Comparison of ENCODE assay signal across 30 mouse cellular contexts in the genomic region with DNA sequence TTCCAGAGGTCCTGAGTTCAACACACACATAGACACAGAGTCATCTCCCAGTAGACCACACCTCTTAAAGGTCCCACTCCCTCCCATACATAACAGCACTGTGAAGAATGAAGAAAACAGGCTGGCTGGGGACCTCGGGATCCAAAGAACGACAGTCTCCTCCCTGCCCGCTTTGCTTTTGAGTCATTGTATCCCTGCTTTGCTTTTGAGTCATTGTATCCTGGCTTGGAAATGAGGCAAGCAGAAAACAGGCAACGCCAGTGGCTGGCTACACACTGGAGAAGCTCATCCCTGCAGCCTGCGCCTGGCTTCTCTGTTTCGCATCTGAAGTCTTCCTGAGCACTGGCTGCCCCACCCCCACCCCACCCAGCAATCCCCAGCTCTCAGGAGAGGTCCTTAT. TPM values are rescaled to one million over a fixed set of nuclear protein-coding genes. Genes with fewer than 3 reads are reported as not detected.
A peak's percentile ranks its signal among the peaks of the same experiment; 100 is the strongest.
DNase-seq lines count a peak whose midpoint lies in the region; ATAC-seq lines count a peak whose summit lies in the region.
"Had no signal": no experiment of that assay in that cellular context is flagged by ENCODE, and none has a peak within 500 bp of the region (broad histone marks: within the 10 kb centered on the region; RNA-seq: fewer than 3 reads in every experiment).

No protein-coding gene starts in this region.

- H3K27ac ChIP-seq in hindbrain, embryonic 10.5 days, result peak overlapping the region; percentile 47; the same call in 1 of the 2 replicates
- no peak overlapping the region for H3K27ac ChIP-seq in hindbrain, embryonic 14.5 days
- H3K27ac ChIP-seq: embryonic facial prominence, embryonic 10.5 days; embryonic facial prominence, embryonic 13.5 days; forebrain, embryonic 10.5 days; forebrain, embryonic 13.5 days; heart, embryonic 15.5 days; hindbrain, embryonic 15.5 days had no signal

- no peaks in the 10 kb centered on the region for H3K27me3 ChIP-seq in hindbrain, embryonic 10.5 days (ENCODE audit: insufficient read depth, poor library complexity, severe bottlenecking)
- no peaks in the 10 kb centered on the region for H3K27me3 ChIP-seq in hindbrain, embryonic 14.5 days (ENCODE audit: control insufficient read depth, insufficient read depth, low read length)
- H3K27me3 ChIP-seq: CH12.LX; embryonic facial prominence, embryonic 13.5 days; forebrain, embryonic 13.5 days; heart, embryonic 12.5 days; heart, embryonic 15.5 days; hindbrain, embryonic 15.5 days had no signal

- no peak overlapping the region for H3K9ac ChIP-seq in hindbrain, embryonic 14.5 days
- H3K9ac ChIP-seq: embryonic facial prominence, embryonic 13.5 days; forebrain, embryonic 13.5 days; heart, embryonic 12.5 days; heart, embryonic 15.5 days; hindbrain, embryonic 15.5 days had no signal

- H3K4me1 ChIP-seq in hindbrain, embryonic 10.5 days (replicated peaks), result no peaks in the 10 kb centered on the region
- H3K4me1 ChIP-seq in hindbrain, embryonic 14.5 days (replicated peaks; ENCODE audit: control insufficient read depth, insufficient read depth, low read length), result no peaks in the 10 kb centered on the region
- H3K4me1 ChIP-seq: embryonic facial prominence, embryonic 10.5 days; embryonic facial prominence, embryonic 13.5 days; forebrain, embryonic 10.5 days; forebrain, embryonic 13.5 days; heart, embryonic 12.5 days; heart, embryonic 15.5 days; hindbrain, embryonic 15.5 days had no signal

- peaks cover 16% of the 10 kb centered on the region for H3K9me3 ChIP-seq in hindbrain, embryonic 10.5 days
- H3K9me3 ChIP-seq in hindbrain, embryonic 14.5 days (ENCODE audit: control insufficient read depth, low read length), result peaks cover 3% of the 10 kb centered on the region; the same call in 1 of the 2 replicates
- H3K9me3 ChIP-seq: hindbrain, embryonic 15.5 days had no signal

- no peak overlapping the region for H3K4me2 ChIP-seq in hindbrain, embryonic 14.5 days (replicated peaks)
- H3K4me2 ChIP-seq: embryonic facial prominence, embryonic 13.5 days; forebrain, embryonic 13.5 days; heart, embryonic 12.5 days; heart, embryonic 15.5 days; hindbrain, embryonic 15.5 days had no signal

- H3K36me3 ChIP-seq in hindbrain, embryonic 10.5 days, result peaks cover 19% of the 10 kb centered on the region
- H3K36me3 ChIP-seq in hindbrain, embryonic 14.5 days (replicated peaks; ENCODE audit: control insufficient read depth, insufficient read depth), result 0 out of 2 replicates have a peak, but pooled peaks cover 6% of the 10 kb centered on the region

- H3K4me3 ChIP-seq in hindbrain, embryonic 10.5 days, result no peak overlapping the region
- H3K4me3 ChIP-seq in hindbrain, embryonic 14.5 days (replicated peaks; ENCODE audit: low read length), result no peak overlapping the region
- H3K4me3 ChIP-seq: embryonic facial prominence, embryonic 10.5 days; embryonic facial prominence, embryonic 13.5 days; erythroblast, embryonic 14.5 days; forebrain, embryonic 10.5 days; forebrain, embryonic 13.5 days; heart, embryonic 12.5 days; heart, embryonic 15.5 days; hindbrain, embryonic 15.5 days had no signal

- DNase-seq in adrenal gland, postnatal 14 days, result peak; percentile 37
- no peak for DNase-seq in adrenal gland, adult 8-10 months
- DNase-seq in hindbrain, embryonic 10.5 days (ENCODE audit: low spot score), result no peak
- DNase-seq in hindbrain, embryonic 14.5 days (ENCODE audit: low spot score), result no peak
- peak; percentile 70 for DNase-seq in 3T3-L1 (ENCODE audit: low read depth, low spot score)
- DNase-seq in fibroblast of lung, adult 2 months (ENCODE audit: low read depth), result peak; percentile 17
- DNase-seq in spleen, postnatal 10 days (ENCODE audit: low spot score in 2 of 2), result no peak
- no peak for DNase-seq in cerebellum, adult 9-11 months
- DNase-seq: B cell, adult 2 months; cerebellum, adult 11 months; cerebellum, adult 2 months; cerebellum, postnatal 10 days; cerebellum, postnatal 36 days; embryo, embryonic 11 days; gastrocnemius, postnatal 10 days; gastrocnemius, postnatal 36 days; heart, postnatal 10 days; heart, postnatal 36 days; kidney, adult 11 months; kidney, adult 8-10 months had no signal

- ATAC-seq in hindbrain, embryonic 14.5 days (ENCODE audit: low FRiP score), result no peak
- ATAC-seq: forebrain, embryonic 13.5 days; forebrain, embryonic 16.5 days had no signal

- WGBS in hindbrain, embryonic 10.5 days, result 23% methylated on average over 6 of the region's 6 CpGs
- WGBS in hindbrain, embryonic 14.5 days, result 21% methylated on average over 6 of the region's 6 CpGs

RNA-seq across cellular contexts. Expression of gene Polr1d, which starts 40.2 kb away (rescaled TPM):
- 137 and 144 TPM in 2 replicates for total RNA-seq in adrenal gland, postnatal 14 days (2021)
- 100 to 1,000 TPM in 2 of 4 experiments, 10 to 100 TPM in 2; 96.7 to 117 (median 108) TPM for total RNA-seq in adrenal gland, adult 8-10 months (2022)
- polyA plus RNA-seq in hindbrain, embryonic 10.5 days (2016; fragmentation: Nextera tagmentation; extraction: Ambion mirVana), result 124 and 127 TPM in 2 replicates
- polyA plus RNA-seq in hindbrain, embryonic 14.5 days (2014; fragmentation: Nextera tagmentation; extraction: Ambion mirVana), result 109 and 113 TPM in 2 replicates

RNA-seq across cellular contexts. Expression of gene Lnx2, which starts 40.6 kb away (rescaled TPM):
- total RNA-seq in adrenal gland, postnatal 14 days (2021), result 18.5 and 18.8 TPM in 2 replicates
- total RNA-seq in adrenal gland, adult 8-10 months (2022), result 10 to 100 TPM; 10.1 to 14.4 (median 12.9) TPM
- 8.2 and 8.4 TPM in 2 replicates for polyA plus RNA-seq in hindbrain, embryonic 10.5 days (2016; fragmentation: Nextera tagmentation; extraction: Ambion mirVana)
- polyA plus RNA-seq in hindbrain, embryonic 14.5 days (2014; fragmentation: Nextera tagmentation; extraction: Ambion mirVana), result 5.0 and 5.6 TPM in 2 replicates

Comparison
In these comparisons a context has a peak if more than half of its experiments do, and no peak if none do; other contexts are left out.
1. DNase-seq: peak in adrenal gland, postnatal 14 days (single experiment), 3T3-L1 (single experiment) and fibroblast of lung, adult 2 months (single experiment); none in adrenal gland, adult 8-10 months (single experiment), hindbrain, embryonic 10.5 days (single experiment), hindbrain, embryonic 14.5 days (single experiment), spleen, postnatal 10 days (0 of 2) and cerebellum, adult 9-11 months (single experiment).